Mouse (Mus musculus): Measurements from ENCODE around the gene Ctnna3.

The Ctnna3 gene

DNA sequence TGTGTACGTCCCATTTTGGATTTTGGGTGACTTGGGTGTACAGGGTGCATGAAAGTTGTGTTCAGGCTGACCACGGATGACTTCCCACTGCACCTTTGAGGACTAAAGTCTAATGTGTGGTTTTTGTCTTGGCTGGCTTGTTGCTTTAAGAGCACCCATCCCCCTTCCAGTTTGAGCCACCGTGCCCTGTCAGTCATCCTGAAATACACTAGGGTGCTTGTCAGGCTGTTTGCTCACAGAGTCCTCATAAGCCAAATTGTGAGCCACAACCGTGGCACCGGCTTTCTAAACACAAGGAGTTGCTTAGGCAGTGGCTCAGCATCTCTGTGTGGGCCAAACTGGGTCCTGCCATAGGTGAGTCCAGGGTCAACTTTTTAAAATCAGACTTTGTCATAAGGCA, 50.2 kb downstream of the Ctnna3 start:
- no peak for DNase-seq (ENCODE audit: low read depth, low spot score)

GRCm38 (mm10) chr10:63488346-63488745, 58.4 kb downstream of the Ctnna3 start:
- DNase-seq (ENCODE audit: low read depth, low spot score): no peak

- peak; percentile 73 for DNase-seq (ENCODE audit: low read depth, low spot score)
Measured at GRCm38 (mm10) chr10:63523956-63524355, 94.1 kb downstream of the Ctnna3 start.

DNA sequence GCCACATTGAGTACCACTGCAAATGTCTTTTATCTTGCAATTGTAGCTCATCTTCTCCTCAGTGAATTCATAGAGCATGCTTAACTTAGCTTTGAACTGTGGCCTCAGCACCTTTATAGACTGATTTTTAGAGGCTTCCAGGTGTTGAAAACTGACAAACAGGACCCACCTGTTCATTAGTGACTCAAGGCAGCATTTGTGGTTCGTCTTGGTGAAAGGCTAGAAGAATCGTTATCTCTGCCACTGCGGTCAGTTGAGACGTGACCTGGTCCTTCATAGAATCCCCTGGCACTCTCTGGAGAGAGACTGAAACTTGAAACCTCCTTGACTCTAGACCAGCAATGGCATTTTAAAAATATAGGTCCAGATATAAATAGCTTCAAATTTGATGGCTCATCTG, 96.1 kb downstream of the Ctnna3 start:
- DNase-seq (ENCODE audit: low read depth, low spot score): no peak

DNA sequence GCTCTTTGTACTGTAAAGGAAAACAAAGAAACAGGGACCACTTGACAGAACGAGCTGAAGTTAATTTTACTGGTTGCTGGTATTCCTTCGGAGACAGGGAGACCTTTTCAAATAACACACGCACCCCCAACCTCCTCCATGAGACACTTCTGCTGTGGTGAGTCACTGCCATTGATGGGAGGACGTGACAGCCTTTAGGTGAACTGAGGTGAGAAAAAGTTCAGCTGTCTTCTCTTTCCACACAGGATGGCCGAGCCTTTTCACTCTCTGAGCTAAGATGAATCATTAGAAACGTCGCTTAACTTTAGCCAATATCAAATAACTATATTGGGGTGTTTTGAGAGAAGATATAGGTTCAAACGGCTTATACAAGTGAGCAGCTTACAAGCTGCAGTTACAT, 102.5 kb downstream of the Ctnna3 start:
- no peak for DNase-seq (ENCODE audit: low read depth, low spot score)

- DNase-seq (ENCODE audit: low read depth, low spot score): peak; percentile 6
Measured at GRCm38 (mm10) chr10:63541754-63542153, 111.9 kb downstream of the Ctnna3 start.

DNA sequence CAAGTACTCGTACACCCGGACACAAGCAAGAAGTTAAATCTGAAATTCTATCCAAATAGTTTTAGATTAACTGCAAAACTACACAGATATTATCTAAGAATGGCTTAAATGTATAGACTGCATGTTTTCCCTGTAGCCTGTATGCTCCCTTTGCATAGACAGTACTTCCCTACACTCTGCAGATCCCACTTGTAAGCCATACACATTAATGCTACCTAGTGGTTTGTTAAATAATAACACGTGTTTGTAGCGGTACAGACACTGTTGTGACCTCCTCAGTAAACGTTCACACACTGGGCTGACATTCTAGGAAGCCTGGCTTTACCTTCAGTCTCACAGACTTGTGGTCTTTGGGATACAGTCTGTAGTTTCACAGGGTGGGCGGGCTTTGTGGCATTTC, 112.6 kb downstream of the Ctnna3 start:
- DNase-seq (ENCODE audit: low read depth, low spot score): no peak

DNA sequence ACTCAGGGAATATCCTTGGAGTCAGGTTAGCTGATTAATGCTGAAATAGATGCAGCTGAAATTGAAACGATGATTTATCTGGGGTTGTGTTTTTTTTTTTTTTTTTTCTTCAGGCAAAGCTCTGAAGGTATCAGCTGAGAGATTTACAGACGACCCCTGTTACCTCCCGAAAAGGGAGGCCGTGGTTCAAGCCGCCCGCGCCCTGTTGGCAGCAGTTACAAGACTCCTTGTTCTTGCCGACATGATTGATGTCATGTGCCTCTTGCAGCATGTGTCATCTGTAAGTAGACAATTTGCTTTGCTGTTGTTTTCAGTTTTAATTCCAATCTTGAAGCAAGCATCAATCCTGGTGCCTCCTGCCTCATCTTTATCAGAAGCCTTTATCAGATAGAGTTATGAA, 136.8 kb downstream of the Ctnna3 start:
- no peak for DNase-seq (ENCODE audit: low read depth, low spot score)

- DNase-seq (ENCODE audit: low read depth, low spot score): no peak
Measured at GRCm38 (mm10) chr10:63571561-63571960, 141.7 kb downstream of the Ctnna3 start.

GRCm38 (mm10) chr10:63572866-63573265, 143.0 kb downstream of the Ctnna3 start:
- no peak for DNase-seq (ENCODE audit: low read depth, low spot score)

GRCm38 (mm10) chr10:63574100-63574609, 144.3 kb downstream of the Ctnna3 start:
- peak; percentile 77 for DNase-seq (ENCODE audit: low read depth, low spot score)

DNA sequence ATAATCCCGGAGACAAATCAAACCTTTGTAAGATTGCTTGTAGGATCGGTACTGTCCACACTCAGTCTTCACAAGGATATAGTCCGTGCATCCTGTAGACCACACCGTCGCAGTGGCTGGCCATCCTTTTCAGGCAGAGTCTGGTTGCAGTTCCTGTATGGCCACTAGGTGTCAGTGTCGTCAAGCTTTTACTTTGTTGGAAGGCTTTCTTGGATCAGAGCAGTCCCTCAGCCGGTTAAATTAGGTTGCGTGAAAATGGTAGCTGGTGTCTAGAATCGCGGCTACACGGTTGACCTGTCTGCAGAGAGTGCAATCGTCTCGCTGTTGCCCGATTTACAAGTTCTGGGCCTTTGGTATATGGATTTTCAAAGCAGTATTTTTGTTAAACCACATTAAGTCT, 152.7 kb downstream of the Ctnna3 start:
- peak; percentile 85 for DNase-seq (ENCODE audit: low read depth, low spot score)

DNA sequence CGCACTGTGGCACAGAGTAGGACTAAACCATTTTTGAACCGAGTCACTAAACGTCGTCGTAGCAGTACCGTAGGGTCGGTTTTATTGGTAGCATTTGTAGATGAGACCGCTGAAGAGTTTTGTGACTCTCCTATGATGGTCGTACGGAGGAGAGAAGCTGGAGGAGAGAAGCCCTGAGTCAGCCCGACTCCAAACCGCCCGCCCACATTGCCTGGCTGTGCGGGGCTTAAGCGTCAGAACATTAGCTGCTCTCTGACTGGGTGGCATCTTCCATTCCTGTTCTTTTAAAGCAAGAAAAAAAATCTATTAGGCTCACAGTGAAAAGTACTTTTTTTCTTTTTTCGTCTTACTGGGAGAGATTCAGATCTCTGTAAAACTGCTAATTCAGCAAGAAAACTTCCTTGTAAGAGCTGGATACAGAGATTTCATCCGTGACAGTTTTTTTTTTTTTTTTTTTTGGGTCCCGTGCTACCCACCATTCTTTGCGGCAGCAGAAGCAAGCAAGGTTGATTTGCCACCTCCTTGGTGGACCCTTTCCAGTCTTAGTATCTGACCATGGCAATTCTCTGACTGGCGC, 154.0 kb downstream of the Ctnna3 start:
- DNase-seq (ENCODE audit: low read depth, low spot score): peak; percentile 27

DNA sequence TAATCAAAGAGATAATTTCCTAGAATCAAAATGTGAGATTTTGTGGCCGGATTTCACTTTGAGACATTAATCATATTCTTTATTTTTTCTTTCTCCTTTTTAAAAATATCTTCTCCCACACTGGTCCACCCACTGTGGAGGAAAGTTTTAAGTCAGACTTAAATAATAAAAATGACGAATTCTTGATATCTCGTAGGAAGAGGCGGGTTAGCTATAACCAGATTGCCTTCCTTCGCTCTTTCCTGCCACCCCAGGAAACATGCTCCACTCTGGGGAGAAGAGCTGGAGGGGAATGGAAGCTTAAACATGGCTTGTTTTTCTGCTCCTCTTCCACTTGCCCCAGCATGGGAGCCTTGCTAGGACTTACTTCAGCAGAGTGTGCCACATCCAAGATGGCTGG, 169.5 kb downstream of the Ctnna3 start:
- no peak for DNase-seq (ENCODE audit: low read depth, low spot score)

DNA sequence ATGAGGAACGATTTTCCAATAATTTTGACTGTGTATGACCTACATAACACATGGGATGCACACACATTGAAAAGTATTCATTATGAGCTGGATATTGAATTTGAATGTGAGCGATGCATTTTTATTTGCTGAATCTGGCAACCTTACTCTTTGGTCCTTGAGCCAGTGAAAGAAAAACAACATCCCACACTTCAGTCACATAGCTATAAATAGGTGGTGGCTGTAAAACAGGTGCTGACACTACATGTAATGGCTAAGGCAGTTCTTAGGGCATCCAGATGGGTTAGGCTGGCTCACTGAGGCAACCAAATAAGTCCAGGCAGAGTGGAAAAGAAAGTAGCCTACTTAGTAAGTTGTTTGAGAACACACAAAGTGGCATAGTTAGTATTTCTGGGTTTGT, 171.3 kb downstream of the Ctnna3 start:
- DNase-seq (ENCODE audit: low read depth, low spot score): no peak

DNA sequence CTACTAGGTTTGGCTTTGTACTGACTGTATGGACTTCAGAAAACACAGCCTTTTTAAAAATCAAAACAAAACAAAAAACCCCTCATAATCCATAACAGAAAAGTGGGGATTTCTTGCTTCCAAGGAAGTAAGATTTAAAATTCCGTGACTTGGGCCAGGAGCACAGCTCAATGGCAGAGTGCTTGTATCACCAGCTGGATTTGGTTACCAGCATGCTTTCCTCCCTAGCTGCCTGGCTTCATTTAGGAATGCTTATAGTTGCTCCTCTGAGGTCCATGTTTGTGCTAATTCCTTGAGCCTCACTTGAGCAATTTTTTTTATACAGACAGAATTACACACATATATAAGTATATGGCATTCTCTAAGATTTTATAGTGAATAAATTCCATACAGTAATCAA, 198.6 kb downstream of the Ctnna3 start:
- no peak for DNase-seq (ENCODE audit: low read depth, low spot score)

DNA sequence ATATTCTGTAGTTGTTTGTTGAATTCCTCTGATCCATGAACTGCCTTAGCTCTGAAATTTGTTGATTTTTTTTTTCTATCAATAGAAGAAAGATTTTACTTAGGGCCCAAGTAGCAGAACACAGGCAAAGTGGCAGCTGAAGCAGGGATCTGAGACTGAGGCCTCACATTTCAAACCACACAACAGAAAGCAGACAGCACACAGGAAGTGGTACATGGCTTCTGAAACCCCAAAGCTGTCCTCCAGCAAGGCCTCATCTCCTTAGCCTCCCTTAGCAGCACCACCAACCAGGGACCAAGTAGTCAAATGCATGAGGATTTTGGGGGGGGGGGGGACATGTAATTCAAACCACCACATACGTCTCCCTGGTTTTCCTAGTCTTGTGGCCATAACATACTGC, 204.0 kb downstream of the Ctnna3 start:
- DNase-seq (ENCODE audit: low read depth, low spot score): no peak

DNA sequence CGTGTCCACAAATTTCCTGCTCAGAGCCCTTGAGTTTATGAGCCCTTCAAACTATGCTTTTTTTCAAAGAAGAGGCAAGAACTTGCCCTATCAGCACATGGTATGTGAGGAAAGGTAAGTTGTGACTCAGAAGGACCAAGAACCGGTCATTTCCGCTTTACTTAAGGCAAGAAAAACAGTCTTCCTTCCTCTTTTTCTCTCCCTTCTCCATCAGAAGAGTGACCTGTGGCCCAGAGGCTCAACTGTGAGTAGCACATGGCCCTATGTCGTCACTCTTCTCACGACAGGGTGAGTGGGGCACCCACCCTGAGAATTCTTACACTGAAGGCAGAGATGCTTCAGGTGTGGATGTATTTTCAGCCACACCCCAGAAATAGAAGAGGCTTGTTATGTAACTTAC, 208.1 kb downstream of the Ctnna3 start:
- no peak for DNase-seq (ENCODE audit: low read depth, low spot score)

DNA sequence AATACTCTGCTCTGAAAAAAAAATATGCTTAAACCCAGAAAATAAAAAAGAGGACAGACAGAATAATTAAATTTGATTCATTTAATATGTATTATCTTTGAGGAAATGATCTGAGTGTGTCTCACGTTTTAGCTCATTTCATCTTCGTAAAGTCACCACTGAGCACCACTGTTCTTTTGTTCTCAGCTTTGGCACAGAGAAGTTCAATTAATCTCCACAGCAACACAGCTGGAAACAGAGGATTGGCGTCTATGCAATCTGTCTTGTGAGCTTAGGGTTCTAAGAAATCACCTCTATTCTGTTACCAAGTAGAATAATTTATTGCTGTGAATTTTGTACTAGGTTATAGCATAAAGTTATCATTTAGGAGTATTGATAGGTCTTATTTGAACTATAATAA, 217.4 kb downstream of the Ctnna3 start:
- no peak for DNase-seq (ENCODE audit: low read depth, low spot score)

DNA sequence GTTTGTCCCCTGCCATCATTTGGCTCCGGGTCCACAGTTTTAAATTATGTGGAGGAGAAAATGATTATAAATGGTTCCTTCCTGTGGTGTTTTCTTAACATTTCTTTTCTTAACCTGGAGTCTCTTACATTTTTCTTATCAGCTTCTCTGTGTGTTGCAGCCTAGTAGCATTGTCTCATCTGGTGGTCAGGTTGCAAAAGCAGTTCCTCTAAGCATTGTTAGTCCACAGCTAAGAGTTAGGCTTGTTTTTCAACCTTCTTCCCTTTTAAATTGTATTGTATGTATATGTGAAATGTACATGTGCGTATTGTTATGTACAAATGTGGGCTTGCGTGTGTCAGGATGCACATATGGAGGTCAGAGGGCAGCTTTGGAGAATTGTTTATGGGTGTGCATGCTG, 220.4 kb downstream of the Ctnna3 start:
- no peak for DNase-seq (ENCODE audit: low read depth, low spot score)

DNA sequence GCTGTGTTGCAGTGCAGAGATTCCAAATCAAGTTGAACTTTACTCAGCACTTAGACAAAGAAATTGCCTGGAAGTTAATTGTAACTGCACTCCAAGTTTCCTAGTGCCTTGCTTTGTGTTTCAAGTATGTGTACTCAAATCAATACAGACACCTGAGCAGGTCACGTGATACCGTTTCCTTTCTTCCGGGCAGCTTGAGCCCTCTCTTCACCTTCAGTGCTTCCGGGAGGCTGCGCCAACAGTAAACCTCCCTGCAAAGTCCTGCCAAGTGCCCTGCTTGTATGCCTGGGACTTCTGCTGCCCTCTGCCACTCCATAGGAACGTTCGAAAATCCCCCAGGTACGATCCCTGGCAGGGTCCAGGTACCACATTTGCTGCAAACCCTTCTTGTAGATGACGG, 223.0 kb downstream of the Ctnna3 start:
- DNase-seq (ENCODE audit: low read depth, low spot score): peak; percentile 16

GRCm38 (mm10) chr10:63653571-63653970, 223.7 kb downstream of the Ctnna3 start:
- DNase-seq (ENCODE audit: low read depth, low spot score): no peak

DNA sequence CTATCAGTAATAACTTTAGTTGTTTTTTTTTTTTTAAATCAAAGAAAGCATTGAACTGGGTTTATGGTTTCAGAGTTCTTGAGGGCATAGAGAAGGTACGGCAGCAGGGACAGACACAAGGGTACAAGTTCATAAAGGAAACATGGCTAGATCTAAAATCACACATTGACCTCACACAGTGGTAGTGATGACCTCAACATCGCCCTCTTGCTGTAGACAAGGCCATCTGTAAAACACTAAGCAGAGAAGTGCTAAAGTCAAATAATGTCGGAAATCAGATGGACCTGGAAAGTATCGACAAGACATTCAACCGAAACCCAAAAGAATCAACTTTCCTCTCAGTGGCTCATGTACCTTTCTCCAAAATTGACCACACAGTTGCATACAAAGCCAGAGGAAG, 224.7 kb downstream of the Ctnna3 start:
- peak; percentile 21 for DNase-seq (ENCODE audit: low read depth, low spot score)

- DNase-seq (ENCODE audit: low read depth, low spot score): no peak
Measured at GRCm38 (mm10) chr10:63676343-63676742, 246.4 kb downstream of the Ctnna3 start.

Data from ES-CJ7 (cell line).